Mouse (Mus musculus) hindbrain, embryonic 13.5 days (tissue): ENCODE data around the gene Rab21. TPM values are rescaled to one million over a fixed set of nuclear protein-coding genes. Genes with fewer than 3 reads are reported as not detected.

Source experiments
- ATAC-seq: fragments of 200-750 bp; cut with Nextera tagmentation; 2 replicates; pipeline ENCODE4 v1.8.0; 2017; ENCODE audit warnings: moderate TSS enrichment; ENCODE audit not compliant: low FRiP score
- H3K27ac ChIP-seq: fragments of 300-500 bp; sonication (generic); 2 replicates; pipeline ENCODE4 v1.5.1; 2015; ENCODE audit warnings: inconsistent platforms, mild to moderate bottlenecking, moderate library complexity
- H3K27me3 ChIP-seq: fragments of 300-500 bp; sonication (generic); 2 replicates; pipeline ENCODE4 v1.6.1; 2015; ENCODE audit warnings: mild to moderate bottlenecking, inconsistent platforms
- H3K36me3 ChIP-seq: fragments of 300-500 bp; sonication (generic); 2 replicates; pipeline ENCODE4 v1.6.1; 2015; ENCODE audit warnings: mild to moderate bottlenecking, inconsistent platforms
- H3K4me1 ChIP-seq: fragments of 300-500 bp; sonication (generic); replicated peaks from 2 replicates; pipeline ENCODE4 v1.6.1; 2015; ENCODE audit warnings: inconsistent platforms
- H3K4me2 ChIP-seq: fragments of 300-500 bp; sonication (generic); 2 replicates; pipeline ENCODE4 v1.6.1; 2015; ENCODE audit warnings: inconsistent platforms, mild to moderate bottlenecking, moderate library complexity
- H3K4me3 ChIP-seq: fragments of 300-500 bp; sonication (generic); 2 replicates; pipeline ENCODE4 v1.5.1; 2015; ENCODE audit warnings: mild to moderate bottlenecking, inconsistent platforms
- H3K9ac ChIP-seq: fragments of 300-500 bp; sonication (generic); 2 replicates; pipeline ENCODE4 v1.6.1; 2015; ENCODE audit warnings: mild to moderate bottlenecking, inconsistent platforms
- H3K9me3 ChIP-seq: fragments of 300-500 bp; sonication (generic); 2 replicates; pipeline ENCODE4 v1.6.1; 2016; ENCODE audit warnings: inconsistent platforms
- WGBS: fragments of 180-500 bp; shearing (Covaris S2); methylation state at CpG from one replicate; pipeline ENCODE4 v1.1.7; 2015; 5-methylcytosine and 5-hydroxymethylcytosine counted together
- polyA plus RNA-seq: library from polyadenylated mRNA; unstranded; fragments of >200 nt; fragmentation: Nextera tagmentation; extraction: Ambion mirVana; gene quantifications from 2 replicates; pipeline ENCODE4 v1.2.1, GENCODE M21; 2015

The Rab21 gene
- polyA plus RNA-seq, 1 experiment from 2014 or later = 7.8 TPM

- Histone ChIP-seq H3K9ac (no peak overlapping the region), H3K36me3 (peaks cover 27% of the 10 kb centered on the region), H3K27me3 (no peaks in the 10 kb centered on the region), H3K4me1 (peaks cover 9% of the 10 kb centered on the region), H3K4me3 (no peak overlapping the region), H3K4me2 (no peak overlapping the region), H3K27ac (no peak overlapping the region), H3K9me3 (no peaks in the 10 kb centered on the region)
- WGBS = 83% methylated on average over 6 of the region's 6 CpGs
- ATAC-seq = no peak
Observed at GRCm38 (mm10) chr10:115348131-115348530, 32.7 kb upstream of the Rab21 start.

GRCm38 (mm10) chr10:115346444-115346843, 31.1 kb upstream of the Rab21 start:
- Histone ChIP-seq H3K36me3 (peaks cover 39% of the 10 kb centered on the region), H3K4me2 (no peak overlapping the region), H3K9ac (no peak overlapping the region), H3K9me3 (no peaks in the 10 kb centered on the region), H3K27ac (no peak overlapping the region), H3K4me3 (no peak overlapping the region), H3K27me3 (no peaks in the 10 kb centered on the region), H3K4me1 (peaks cover 9% of the 10 kb centered on the region)
- no peak for ATAC-seq

- Histone ChIP-seq H3K36me3 (peaks cover 69% of the 10 kb centered on the region), H3K9ac (no peak overlapping the region), H3K27me3 (no peaks in the 10 kb centered on the region), H3K4me3 (no peak overlapping the region), H3K4me1 (no peaks in the 10 kb centered on the region), H3K4me2 (no peak overlapping the region), H3K9me3 (no peaks in the 10 kb centered on the region), H3K27ac (no peak overlapping the region)
- 82% methylated on average over 4 of the region's 4 CpGs for WGBS
- ATAC-seq = no peak
Observed at GRCm38 (mm10) chr10:115342771-115343425, 27.5 kb upstream of the Rab21 start.

GRCm38 (mm10) chr10:115339820-115340328, 24.5 kb upstream of the Rab21 start:
- no peak overlapping the region for H3K9ac ChIP-seq
- H3K4me1 ChIP-seq = no peaks in the 10 kb centered on the region
- no peaks in the 10 kb centered on the region for H3K27me3 ChIP-seq
- no peak overlapping the region for H3K4me2 ChIP-seq
- WGBS = 96% methylated on average over 7 of the region's 7 CpGs
- ATAC-seq = no peak
- H3K4me3 ChIP-seq = no peak overlapping the region
- peaks cover 50% of the 10 kb centered on the region for H3K36me3 ChIP-seq
- H3K27ac ChIP-seq = no peak overlapping the region
- H3K9me3 ChIP-seq = no peaks in the 10 kb centered on the region

GRCm38 (mm10) chr10:115336901-115337300, 21.5 kb upstream of the Rab21 start:
- Histone ChIP-seq H3K27ac (no peak overlapping the region), H3K4me2 (no peak overlapping the region), H3K4me1 (no peaks in the 10 kb centered on the region), H3K9ac (no peak overlapping the region), H3K4me3 (no peak overlapping the region), H3K9me3 (no peaks in the 10 kb centered on the region), H3K27me3 (no peaks in the 10 kb centered on the region), H3K36me3 (peaks cover 33% of the 10 kb centered on the region)
- ATAC-seq = no peak
- 89% methylated on average over 4 of the region's 4 CpGs for WGBS

GRCm38 (mm10) chr10:115333528-115333927, 18.1 kb upstream of the Rab21 start:
- Histone ChIP-seq H3K27ac (no peak overlapping the region), H3K9ac (no peak overlapping the region), H3K9me3 (no peaks in the 10 kb centered on the region), H3K36me3 (peaks cover 4% of the 10 kb centered on the region; the same call in 1 of the 2 replicates), H3K4me1 (no peaks in the 10 kb centered on the region), H3K27me3 (no peaks in the 10 kb centered on the region), H3K4me2 (no peak overlapping the region), H3K4me3 (no peak overlapping the region)
- WGBS = 78% methylated on average over 9 of the region's 9 CpGs
- no peak for ATAC-seq

GRCm38 (mm10) chr10:115332997-115333396, 17.6 kb upstream of the Rab21 start:
- WGBS = 92% methylated on average over 4 of the region's 4 CpGs
- no peak for ATAC-seq
- no peaks in the 10 kb centered on the region for H3K27me3 ChIP-seq
- H3K36me3 ChIP-seq = no peaks in the 10 kb centered on the region
- H3K4me1 ChIP-seq = no peaks in the 10 kb centered on the region
- H3K9me3 ChIP-seq = no peaks in the 10 kb centered on the region
- H3K4me3 ChIP-seq = no peak overlapping the region
- H3K4me2 ChIP-seq = no peak overlapping the region
- no peak overlapping the region for H3K9ac ChIP-seq
- no peak overlapping the region for H3K27ac ChIP-seq

- 90% methylated on average over 8 of the region's 8 CpGs for WGBS
- H3K4me3 ChIP-seq = no peak overlapping the region
Observed at GRCm38 (mm10) chr10:115332420-115332952, 17.1 kb upstream of the Rab21 start.

GRCm38 (mm10) chr10:115329010-115329530, 13.7 kb upstream of the Rab21 start:
- Histone ChIP-seq H3K9ac (no peak overlapping the region), H3K27ac (no peak overlapping the region), H3K27me3 (no peaks in the 10 kb centered on the region), H3K4me2 (no peak overlapping the region), H3K36me3 (no peaks in the 10 kb centered on the region), H3K4me3 (no peak overlapping the region), H3K4me1 (no peaks in the 10 kb centered on the region), H3K9me3 (no peaks in the 10 kb centered on the region)
- WGBS = 88% methylated on average over 3 of the region's 3 CpGs
- ATAC-seq = no peak

More at GRCm38 (mm10) chr10:115332420-115332952, 17.1 kb upstream of the Rab21 start:
- Histone ChIP-seq H3K36me3 (no peaks in the 10 kb centered on the region), H3K27me3 (no peaks in the 10 kb centered on the region), H3K4me1 (no peaks in the 10 kb centered on the region), H3K27ac (no peak overlapping the region), H3K4me2 (no peak overlapping the region), H3K9me3 (no peaks in the 10 kb centered on the region), H3K9ac (no peak overlapping the region)
- no peak for ATAC-seq

GRCm38 (mm10) chr10:115328514-115328913, 13.1 kb upstream of the Rab21 start:
- Histone ChIP-seq H3K4me1 (no peaks in the 10 kb centered on the region), H3K4me2 (no peak overlapping the region), H3K9ac (no peak overlapping the region), H3K4me3 (no peak overlapping the region), H3K36me3 (no peaks in the 10 kb centered on the region), H3K9me3 (no peaks in the 10 kb centered on the region), H3K27me3 (no peaks in the 10 kb centered on the region), H3K27ac (no peak overlapping the region)
- WGBS = 77% methylated on average over 6 of the region's 6 CpGs
- no peak for ATAC-seq

- H3K9ac ChIP-seq = no peak overlapping the region
- H3K36me3 ChIP-seq = no peaks in the 10 kb centered on the region
- no peaks in the 10 kb centered on the region for H3K9me3 ChIP-seq
- no peaks in the 10 kb centered on the region for H3K27me3 ChIP-seq
- H3K4me3 ChIP-seq = no peak overlapping the region
- ATAC-seq = no peak
- H3K4me2 ChIP-seq = no peak overlapping the region
- WGBS = 12% methylated on average over 6 of the region's 6 CpGs
- no peaks in the 10 kb centered on the region for H3K4me1 ChIP-seq
- H3K27ac ChIP-seq = no peak overlapping the region
Observed at GRCm38 (mm10) chr10:115323295-115323694, 7.9 kb upstream of the Rab21 start.

GRCm38 (mm10) chr10:115321317-115322035, 6.1 kb upstream of the Rab21 start:
- Histone ChIP-seq H3K9me3 (no peaks in the 10 kb centered on the region), H3K4me3 (no peak overlapping the region), H3K27ac (no peak overlapping the region), H3K27me3 (no peaks in the 10 kb centered on the region), H3K36me3 (no peaks in the 10 kb centered on the region), H3K4me1 (0 out of 2 replicates have a peak, but pooled peaks cover under 1% of the 10 kb centered on the region), H3K4me2 (no peak overlapping the region), H3K9ac (no peak overlapping the region)
- ATAC-seq = no peak
- WGBS = 82% methylated on average over 5 of the region's 5 CpGs
